Mouse (Mus musculus): ENCODE data around the gene Fndc3a.
A peak's percentile ranks its signal among the peaks of the same experiment; 100 is the strongest.

DNA sequence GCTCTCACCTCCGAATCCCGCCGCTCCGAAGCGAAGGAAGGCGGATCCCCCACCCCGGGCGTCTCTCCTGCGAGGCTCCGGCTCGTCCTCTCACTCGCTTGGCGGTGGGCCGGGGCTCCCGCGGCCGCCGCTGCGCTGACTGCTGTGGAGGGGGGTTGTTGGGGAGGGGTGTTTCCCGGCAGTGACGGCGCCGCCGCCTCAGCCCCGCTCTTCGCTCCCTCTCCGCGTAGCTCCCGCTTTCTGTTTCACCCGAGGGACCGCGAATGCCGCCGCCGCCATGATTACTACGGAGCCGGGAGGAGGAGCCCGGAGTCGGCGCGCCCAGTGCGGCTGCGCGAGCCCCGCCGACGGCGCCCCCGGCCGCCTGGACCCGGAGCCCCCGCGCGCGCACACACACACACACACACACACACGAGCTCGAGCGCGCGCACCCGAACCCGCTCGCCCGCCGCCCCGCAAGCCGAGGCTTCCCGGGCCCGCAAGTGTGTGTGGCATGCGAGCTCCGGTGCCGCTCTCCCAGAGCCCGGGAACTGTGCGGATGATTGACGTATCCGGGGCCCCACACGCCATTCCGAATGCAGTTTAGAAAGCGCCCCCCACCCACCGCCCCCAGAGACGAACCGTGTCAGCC is at the start of gene Fndc3a:
- TF ChIP-seq POLR2A (IDR thresholded peaks at IDR 0.05; ENCODE audit: low read depth, low read length), result peak; percentile 29
- TF ChIP-seq CTCF (conservative IDR thresholded peaks at IDR 0.05; ENCODE audit: insufficient read depth, insufficient read length, low read depth, low read length), result no peak
